Mouse (Mus musculus) hindbrain, embryonic 10.5 days (tissue): ENCODE data around the gene Cend1. TPM values are rescaled to one million over a fixed set of nuclear protein-coding genes. Genes with fewer than 3 reads are reported as not detected.

Experiments
- DNase-seq: peaks from one replicate; pipeline ENCODE4 v3.0.0-alpha.2; 2017; ENCODE audit warnings: low spot score
- H3K27ac ChIP-seq: fragments of 300-500 bp; sonication (generic); 2 replicates; pipeline ENCODE4 v1.5.1; 2016; ENCODE audit warnings: mild to moderate bottlenecking, moderate library complexity
- H3K27me3 ChIP-seq: fragments of 300-500 bp; sonication (generic); 2 replicates; pipeline ENCODE4 v1.6.1; 2016; ENCODE audit warnings: mild to moderate bottlenecking; ENCODE audit not compliant: poor library complexity, insufficient read depth, severe bottlenecking
- H3K36me3 ChIP-seq: fragments of 300-500 bp; sonication (generic); 2 replicates; pipeline ENCODE4 v1.6.1; 2016; ENCODE audit warnings: mild to moderate bottlenecking, moderate library complexity
- H3K4me1 ChIP-seq: fragments of 300-500 bp; sonication (generic); replicated peaks from 2 replicates; pipeline ENCODE4 v1.6.1; 2016; ENCODE audit warnings: mild to moderate bottlenecking
- H3K4me3 ChIP-seq: fragments of 300-500 bp; sonication (generic); 2 replicates; pipeline ENCODE4 v1.5.1; 2016; ENCODE audit warnings: mild to moderate bottlenecking, moderate library complexity
- H3K9me3 ChIP-seq: fragments of 300-500 bp; sonication (generic); 2 replicates; pipeline ENCODE4 v1.6.1; 2016; ENCODE audit warnings: mild to moderate bottlenecking, moderate library complexity
- WGBS: fragments of 180-500 bp; shearing (Covaris S2); methylation state at CpG from one replicate; pipeline ENCODE4 v1.1.7; 2016; 5-methylcytosine and 5-hydroxymethylcytosine counted together
- polyA plus RNA-seq: library from polyadenylated mRNA; unstranded; fragments of >200 nt; fragmentation: Nextera tagmentation; extraction: Ambion mirVana; gene quantifications from 2 replicates; pipeline ENCODE4 v1.2.1, GENCODE M21; 2016

The Cend1 gene
- polyA plus RNA-seq, 1 experiment from 2014 or later = 21.9 TPM

GRCm38 (mm10) chr7:141469901-141470636, 40.8 kb upstream of the Cend1 start:
- H3K27me3 ChIP-seq = peaks cover 21% of the 10 kb centered on the region
- WGBS = 90% methylated on average over 18 of the region's 18 CpGs

GRCm38 (mm10) chr7:141469352-141469751, 40.1 kb upstream of the Cend1 start:
- 76% methylated on average over 6 of the region's 6 CpGs for WGBS
- Histone ChIP-seq H3K36me3 (peaks cover 39% of the 10 kb centered on the region), H3K4me3 (peak overlapping the region; percentile 80), H3K9me3 (no peaks in the 10 kb centered on the region), H3K27me3 (peaks cover 28% of the 10 kb centered on the region), H3K4me1 (peaks cover 70% of the 10 kb centered on the region), H3K27ac (peak overlapping the region; percentile 93)
- no peak for DNase-seq

More at GRCm38 (mm10) chr7:141469901-141470636, 40.8 kb upstream of the Cend1 start:
- no peak for DNase-seq
- no peaks in the 10 kb centered on the region for H3K9me3 ChIP-seq
- peak overlapping the region; percentile 80; the same call in 1 of the 2 replicates for H3K4me3 ChIP-seq
- peaks cover 39% of the 10 kb centered on the region for H3K36me3 ChIP-seq
- H3K4me1 ChIP-seq = peaks cover 65% of the 10 kb centered on the region
- peak overlapping the region; percentile 93; the same call in 1 of the 2 replicates for H3K27ac ChIP-seq

GRCm38 (mm10) chr7:141468522-141469211, 39.4 kb upstream of the Cend1 start:
- peak; percentile 75 for DNase-seq
- peaks cover 68% of the 10 kb centered on the region for H3K4me1 ChIP-seq
- no peaks in the 10 kb centered on the region for H3K9me3 ChIP-seq
- H3K36me3 ChIP-seq = peaks cover 39% of the 10 kb centered on the region
- H3K27ac ChIP-seq = peak overlapping the region; percentile 93
- H3K27me3 ChIP-seq = peaks cover 35% of the 10 kb centered on the region
- WGBS = 22% methylated on average over 8 of the region's 8 CpGs
- H3K4me3 ChIP-seq = peak overlapping the region; percentile 80

- peaks cover 40% of the 10 kb centered on the region for H3K27me3 ChIP-seq
- peaks cover 68% of the 10 kb centered on the region for H3K4me1 ChIP-seq
- 25% methylated on average over 5 of the region's 5 CpGs for WGBS
- H3K4me3 ChIP-seq = peak overlapping the region; percentile 80
- H3K9me3 ChIP-seq = no peaks in the 10 kb centered on the region
- DNase-seq = peak; percentile 36
- H3K36me3 ChIP-seq = peaks cover 39% of the 10 kb centered on the region
- H3K27ac ChIP-seq = peak overlapping the region; percentile 93
Measured at GRCm38 (mm10) chr7:141468164-141468521, 38.9 kb upstream of the Cend1 start.

- Histone ChIP-seq H3K36me3 (peaks cover 34% of the 10 kb centered on the region), H3K9me3 (no peaks in the 10 kb centered on the region), H3K27ac (peak within 1 kb of the TSS; percentile 93), H3K4me1 (peaks cover 68% of the 10 kb centered on the region), H3K4me3 (peak within 1 kb of the TSS; percentile 80), H3K27me3 (peaks cover 47% of the 10 kb centered on the region)
- peak; percentile 86 for DNase-seq
- under 1% methylated on average over 52 of the region's 52 CpGs for whole genome bisulfite sequencing
Measured at GRCm38 (mm10) chr7:141467230-141468030, 38.1 kb upstream of the Cend1 start, which contains the start of gene Cd151. TSS of gene Cd151 (plus strand) at chr7:141467392.

- WGBS = 61% methylated on average over 10 of the region's 10 CpGs
- Histone ChIP-seq H3K36me3 (peaks cover 26% of the 10 kb centered on the region), H3K4me1 (peaks cover 76% of the 10 kb centered on the region), H3K27ac (peak overlapping the region; percentile 93), H3K9me3 (no peaks in the 10 kb centered on the region), H3K27me3 (peaks cover 55% of the 10 kb centered on the region), H3K4me3 (peak overlapping the region; percentile 80)
- DNase-seq = no peak
Measured at GRCm38 (mm10) chr7:141466607-141467148, 37.4 kb upstream of the Cend1 start.

- peak overlapping the region; percentile 40 for H3K4me3 ChIP-seq
- H3K4me1 ChIP-seq = peaks cover 83% of the 10 kb centered on the region
- WGBS = 81% methylated on average over 7 of the region's 7 CpGs
- H3K27ac ChIP-seq = no peak overlapping the region
- H3K9me3 ChIP-seq = no peaks in the 10 kb centered on the region
- H3K36me3 ChIP-seq = peaks cover 20% of the 10 kb centered on the region
- no peak for DNase-seq
- H3K27me3 ChIP-seq = peaks cover 61% of the 10 kb centered on the region
Measured at GRCm38 (mm10) chr7:141466045-141466394, 36.7 kb upstream of the Cend1 start.

- Histone ChIP-seq H3K27me3 (peaks cover 66% of the 10 kb centered on the region), H3K4me1 (peaks cover 86% of the 10 kb centered on the region), H3K4me3 (peak overlapping the region; percentile 40), H3K27ac (no peak overlapping the region), H3K9me3 (no peaks in the 10 kb centered on the region), H3K36me3 (peaks cover 15% of the 10 kb centered on the region)
- WGBS = 29% methylated on average over 10 of the region's 10 CpGs
- no peak for DNase-seq
Measured at GRCm38 (mm10) chr7:141465388-141466044, 36.2 kb upstream of the Cend1 start.

- H3K9me3 ChIP-seq = no peaks in the 10 kb centered on the region
- 4% methylated on average over 38 of the region's 38 CpGs for WGBS
- DNase-seq = no peak
- peaks cover 75% of the 10 kb centered on the region for H3K27me3 ChIP-seq
- peaks cover 8% of the 10 kb centered on the region for H3K36me3 ChIP-seq
- no peak overlapping the region; the same call in 1 of the 2 replicates for H3K27ac ChIP-seq
- peak overlapping the region; percentile 40 for H3K4me3 ChIP-seq
- H3K4me1 ChIP-seq = peaks cover 81% of the 10 kb centered on the region
Measured at GRCm38 (mm10) chr7:141464603-141465201, 35.4 kb upstream of the Cend1 start.

- H3K4me1 ChIP-seq = peaks cover 74% of the 10 kb centered on the region
- peaks cover 81% of the 10 kb centered on the region for H3K27me3 ChIP-seq
- no peak for DNase-seq
- H3K4me3 ChIP-seq = peak overlapping the region; percentile 40
- peaks cover 8% of the 10 kb centered on the region for H3K36me3 ChIP-seq
- WGBS = 16% methylated on average over 12 of the region's 12 CpGs
- no peak overlapping the region for H3K27ac ChIP-seq
- H3K9me3 ChIP-seq = no peaks in the 10 kb centered on the region
Measured at GRCm38 (mm10) chr7:141463824-141464602, 34.7 kb upstream of the Cend1 start.

- Histone ChIP-seq H3K36me3 (peaks cover 20% of the 10 kb centered on the region), H3K9me3 (no peaks in the 10 kb centered on the region), H3K27ac (no peak overlapping the region), H3K4me3 (peak overlapping the region; percentile 54), H3K27me3 (peaks cover 96% of the 10 kb centered on the region), H3K4me1 (peaks cover 62% of the 10 kb centered on the region)
- DNase-seq = no peak
- WGBS = 13% methylated on average over 5 of the region's 5 CpGs
Measured at GRCm38 (mm10) chr7:141462333-141462821, 33.1 kb upstream of the Cend1 start.
